Mouse (Mus musculus): Measurements from ENCODE around the gene Usp35. TPM values are rescaled to one million over a fixed set of nuclear protein-coding genes. Genes with fewer than 3 reads are reported as not detected.

The Usp35 gene
- total and polyA plus RNA-seq, 3 experiments: 0.58 to 2.2 TPM; not detected in 1

DNA sequence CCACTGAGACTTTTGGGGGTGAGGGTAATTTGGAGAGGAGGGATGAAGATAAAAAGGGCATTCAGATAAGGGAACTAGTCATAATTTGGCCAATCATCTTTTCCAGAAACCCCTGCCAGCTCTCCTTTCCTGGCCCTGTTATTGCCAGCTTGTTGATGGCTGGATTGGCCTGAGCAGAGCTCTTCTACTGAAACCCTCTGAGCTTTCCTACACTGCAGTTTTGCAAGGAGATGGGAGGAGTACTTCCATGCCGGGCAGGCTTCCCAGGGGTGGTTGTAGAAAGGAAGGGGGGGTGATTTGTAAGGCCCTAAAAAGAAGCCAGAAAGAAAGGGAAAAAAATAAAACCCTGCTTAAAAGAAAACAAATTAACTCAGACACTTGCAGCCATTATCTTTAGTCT is 69.3 kb downstream of the Usp35 start:
- TF ChIP-seq MAFK (IDR thresholded peaks at IDR 0.05; ENCODE audit: borderline replicate concordance, low read depth, low read length): no peak
- TF ChIP-seq RAD21 (IDR thresholded peaks at IDR 0.05; ENCODE audit: low read depth, low read length): no peak
- TF ChIP-seq MYC (IDR thresholded peaks at IDR 0.05; ENCODE audit: low read depth, low read length): no peak
- no peak for TF ChIP-seq POLR2AphosphoS2 (IDR thresholded peaks at IDR 0.05; ENCODE audit: low read length)
- TF ChIP-seq GABPA (IDR thresholded peaks at IDR 0.05; ENCODE audit: low read depth, low read length): no peak
- TF ChIP-seq EP300 (IDR thresholded peaks at IDR 0.05; ENCODE audit: low read depth in 1 of 2, low read length in 2 of 2): no peak
- TF ChIP-seq MXI1 (IDR thresholded peaks at IDR 0.05; ENCODE audit: low read depth, low read length): no peak
- no peak for TF ChIP-seq USF1 (IDR thresholded peaks at IDR 0.05; ENCODE audit: low read depth, low read length)
- TF ChIP-seq MAX (IDR thresholded peaks at IDR 0.05; ENCODE audit: low read length): no peak
- H3K27ac ChIP-seq (ENCODE audit: control insufficient read depth, low read depth, low read length): no peak overlapping the region
- no peak overlapping the region for H3K9ac ChIP-seq (ENCODE audit: control insufficient read depth, low read depth, low read length, poor library complexity, severe bottlenecking)
- no peak overlapping the region for H3K4me3 ChIP-seq (ENCODE audit: control insufficient read depth in 1 of 2, insufficient read depth in 1 of 2, low read depth in 2 of 2, low read length in 2 of 2)
- H3K79me2 ChIP-seq (ENCODE audit: control insufficient read depth, insufficient read depth, low read length, poor library complexity): no peaks in the 10 kb centered on the region
- no peaks in the 10 kb centered on the region for H3K9me3 ChIP-seq (replicated peaks; ENCODE audit: insufficient read depth, low read length)
- no peaks in the 10 kb centered on the region for H3K27me3 ChIP-seq (ENCODE audit: control insufficient read depth in 1 of 2, insufficient read depth in 2 of 2, low read length in 2 of 2)
- DNase-seq (ENCODE audit: low read depth, low spot score): no peak
- H3K4me1 ChIP-seq (ENCODE audit: control insufficient read depth in 1 of 2, insufficient read depth in 2 of 2, low read length in 2 of 2): no peaks in the 10 kb centered on the region; a peak in 2 of 4 replicates
- H3K36me3 ChIP-seq (ENCODE audit: control insufficient read depth in 1 of 2, insufficient read depth in 2 of 2, low read length in 2 of 2): peaks cover 0 to 8% of the 10 kb centered on the region in 2 experiments; a peak in 2 of 4 replicates

Other genes with a start within 250 kb of the Usp35 start
- gene Kctd21, start 307 bp upstream of the Usp35 start, total RNA-seq (2012; rRNA removed): 0.23 and 0.36 TPM in 2 replicates
- gene Kctd21, start 307 bp upstream of the Usp35 start, polyA plus RNA-seq (2012; ENCODE audit: insufficient read depth in 1 of 2, insufficient read length in 2 of 2, low read depth in 1 of 2, low replicate concordance in 2 of 2, missing spikeins in 1 of 2): 1 to 10 TPM in 1 of 2 experiments, not detected in 1; 1.2 TPM
- 8.9 and 9.1 TPM in 2 replicates for gene Alg8, start 39.6 kb upstream of the Usp35 start, total RNA-seq (2012; rRNA removed)
- 10 to 100 TPM in 1 of 2 experiments, not detected in 1; 29.0 TPM for gene Alg8, start 39.6 kb upstream of the Usp35 start, polyA plus RNA-seq (2012; ENCODE audit: insufficient read depth in 1 of 2, insufficient read length in 2 of 2, low read depth in 1 of 2, low replicate concordance in 2 of 2, missing spikeins in 1 of 2)
- gene Ndufc2, start 68.0 kb upstream of the Usp35 start, total RNA-seq (2012; rRNA removed): 250 and 280 TPM in 2 replicates
- gene Ndufc2, start 68.0 kb upstream of the Usp35 start, polyA plus RNA-seq (2012; ENCODE audit: insufficient read depth in 1 of 2, insufficient read length in 2 of 2, low read depth in 1 of 2, low replicate concordance in 2 of 2, missing spikeins in 1 of 2): 100 to 1,000 TPM in 1 of 2 experiments, not detected in 1; 242 TPM
- not detected in 2 replicates for gene Thrsp, start 85.7 kb upstream of the Usp35 start, total RNA-seq (2012; rRNA removed)
- under 1 TPM in 1 of 2 experiments, not detected in 1; 0.06 TPM for gene Thrsp, start 85.7 kb upstream of the Usp35 start, polyA plus RNA-seq (2012; ENCODE audit: insufficient read depth in 1 of 2, insufficient read length in 2 of 2, low read depth in 1 of 2, low replicate concordance in 2 of 2, missing spikeins in 1 of 2)
- 0.56 and 0.58 TPM in 2 replicates for gene Kctd14, start 119.3 kb upstream of the Usp35 start, total RNA-seq (2012; rRNA removed)
- gene Kctd14, start 119.3 kb upstream of the Usp35 start, polyA plus RNA-seq (2012; ENCODE audit: insufficient read depth in 1 of 2, insufficient read length in 2 of 2, low read depth in 1 of 2, low replicate concordance in 2 of 2, missing spikeins in 1 of 2): under 1 TPM in 1 of 2 experiments, not detected in 1; 0.77 TPM
- 52.9 and 53.7 TPM in 2 replicates for gene Ints4, start 148.9 kb upstream of the Usp35 start, total RNA-seq (2012; rRNA removed)
- gene Ints4, start 148.9 kb upstream of the Usp35 start, polyA plus RNA-seq (2012; ENCODE audit: insufficient read depth in 1 of 2, insufficient read length in 2 of 2, low read depth in 1 of 2, low replicate concordance in 2 of 2, missing spikeins in 1 of 2): 10 to 100 TPM in 1 of 2 experiments, not detected in 1; 73.9 TPM
- 12.4 and 20.2 TPM in 2 replicates for gene Aamdc, start 247.5 kb upstream of the Usp35 start, total RNA-seq (2012; rRNA removed)
- 10 to 100 TPM in 1 of 2 experiments, not detected in 1; 16.6 TPM for gene Aamdc, start 247.5 kb upstream of the Usp35 start, polyA plus RNA-seq (2012; ENCODE audit: insufficient read depth in 1 of 2, insufficient read length in 2 of 2, low read depth in 1 of 2, low replicate concordance in 2 of 2, missing spikeins in 1 of 2)
- gene Rsf1, start 247.9 kb upstream of the Usp35 start, total RNA-seq (2012; rRNA removed): 11.4 and 12.7 TPM in 2 replicates
- gene Rsf1, start 247.9 kb upstream of the Usp35 start, polyA plus RNA-seq (2012; ENCODE audit: insufficient read depth in 1 of 2, insufficient read length in 2 of 2, low read depth in 1 of 2, low replicate concordance in 2 of 2, missing spikeins in 1 of 2): 10 to 100 TPM in 1 of 2 experiments, not detected in 1; 17.4 TPM